Mouse (Mus musculus): ENCODE measurements around the gene Sergef. TPM values are rescaled to one million over a fixed set of nuclear protein-coding genes. Genes with fewer than 3 reads are reported as not detected.
A peak's percentile ranks its signal among the peaks of the same experiment; 100 is the strongest.

Sergef gene
- total and polyA plus RNA-seq, 2 experiments from 2014 or later = 41.8 to 48.0 TPM

DNA sequence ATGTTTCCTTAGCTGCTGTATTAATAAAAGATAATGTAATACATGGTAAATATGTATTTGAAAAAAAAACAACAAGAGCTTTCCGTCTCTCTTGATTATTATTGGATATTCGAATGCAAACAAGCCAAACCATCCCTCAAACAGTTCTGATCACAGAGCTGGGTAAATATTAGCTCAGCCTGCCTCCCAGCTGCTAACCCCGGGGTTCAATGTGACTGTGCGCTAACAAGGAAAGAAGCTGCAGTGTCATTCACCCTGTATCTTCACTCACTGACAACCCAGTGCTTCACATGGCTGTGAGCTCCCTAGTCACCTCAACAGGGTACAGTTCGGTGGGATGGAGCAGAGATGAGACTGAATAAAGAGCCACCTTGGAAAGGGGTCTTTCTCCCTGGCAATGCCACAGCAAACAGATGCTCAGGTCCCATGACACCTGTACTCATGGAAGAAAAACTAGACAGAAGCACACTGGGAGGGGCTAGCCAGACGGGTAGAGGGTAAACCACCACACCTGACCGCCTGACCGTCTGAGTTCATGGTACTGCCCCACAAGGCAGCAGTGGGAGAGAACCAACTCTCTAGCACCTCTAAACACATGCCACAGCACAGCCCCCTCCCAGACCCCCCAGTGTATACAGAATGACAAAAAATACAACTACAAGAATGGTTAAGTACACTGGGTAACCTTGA is 73.1 kb downstream of the Sergef start:
- H3K9ac ChIP-seq (replicated peaks; ENCODE audit: low read length) = no peak overlapping the region
- 92% methylated on average over 8 of the region's 8 CpGs for WGBS

DNA sequence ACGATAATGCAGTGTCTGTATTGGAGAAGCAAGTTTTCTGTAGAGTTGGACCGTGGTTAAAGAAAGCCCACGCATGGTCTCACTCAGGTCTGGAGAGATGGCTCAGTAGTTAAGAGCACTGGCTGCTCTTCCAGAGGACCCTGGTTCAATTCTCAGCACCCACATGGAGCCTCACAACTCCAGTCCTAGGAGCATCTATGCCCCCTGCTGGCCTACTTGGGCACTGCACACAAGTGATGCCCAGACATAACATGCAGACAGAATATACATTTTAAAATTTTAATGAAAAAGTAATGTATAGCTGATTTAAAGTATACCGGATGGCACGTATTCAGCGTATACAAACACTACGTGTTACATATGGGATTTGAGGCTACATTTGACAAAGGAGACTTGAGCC is 74.2 kb downstream of the Sergef start:
- 96% methylated on average over 7 of the region's 7 CpGs for WGBS
- peaks cover 12% of the 10 kb centered on the region for H3K36me3 ChIP-seq (ENCODE audit: insufficient read depth, low read length)
- H3K4me1 ChIP-seq (ENCODE audit: insufficient read depth, low read length) = no peaks in the 10 kb centered on the region
- no peak overlapping the region for H3K4me3 ChIP-seq (ENCODE audit: low read length)
- no peak for ATAC-seq
- peak; percentile 38 for TF ChIP-seq CTCF (IDR thresholded peaks at IDR 0.05; ENCODE audit: low read depth)
- H3K27ac ChIP-seq = no peak overlapping the region
- H3K9me3 ChIP-seq (ENCODE audit: low read length) = no peaks in the 10 kb centered on the region; the same call in 1 of the 2 replicates
- no peak overlapping the region for H3K9ac ChIP-seq (replicated peaks; ENCODE audit: low read length)
- H3K4me2 ChIP-seq (ENCODE audit: low read depth, low read length) = no peak overlapping the region
- H3K27me3 ChIP-seq (ENCODE audit: insufficient read depth, low read length) = no peaks in the 10 kb centered on the region
- DNase-seq (ENCODE audit: low spot score) = no peak

More for the DNA sequence above, 73.1 kb downstream of the Sergef start:
- Histone ChIP-seq H3K27me3 (ENCODE audit: insufficient read depth, low read length) (no peaks in the 10 kb centered on the region), H3K27ac (no peak overlapping the region), H3K9me3 (ENCODE audit: low read length) (no peaks in the 10 kb centered on the region; the same call in 1 of the 2 replicates), H3K4me1 (ENCODE audit: insufficient read depth, low read length) (no peaks in the 10 kb centered on the region), H3K36me3 (ENCODE audit: insufficient read depth, low read length) (peaks cover 12% of the 10 kb centered on the region), H3K4me2 (ENCODE audit: low read depth, low read length) (no peak overlapping the region), H3K4me3 (ENCODE audit: low read length) (no peak overlapping the region)
- no peak for DNase-seq (ENCODE audit: low spot score)
- TF ChIP-seq CTCF (IDR thresholded peaks at IDR 0.05; ENCODE audit: low read depth) = no peak
- ATAC-seq = no peak

DNA sequence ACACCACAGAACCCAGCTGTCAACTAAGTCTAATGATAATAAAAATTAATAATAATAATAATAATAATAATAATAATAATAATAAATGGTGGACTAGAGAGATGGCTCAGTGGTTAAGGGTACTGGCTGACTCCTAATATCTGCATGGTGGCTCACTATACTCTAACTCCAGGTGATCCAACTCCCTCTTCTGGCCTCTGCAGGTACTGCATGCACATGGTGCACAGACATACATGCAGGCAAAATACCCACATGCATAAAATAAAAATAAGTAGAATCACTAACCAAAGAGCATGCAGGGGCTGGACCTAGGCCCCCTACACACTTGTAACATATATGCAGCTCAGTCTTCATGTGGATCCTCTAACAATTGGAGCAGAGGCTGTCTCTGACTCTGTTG is 75.8 kb downstream of the Sergef start:
- H3K4me1 ChIP-seq (ENCODE audit: insufficient read depth, low read length) = 0 out of 2 replicates have a peak, but pooled peaks cover 5% of the 10 kb centered on the region
- DNase-seq (ENCODE audit: low spot score) (peak; percentile 58), ATAC-seq (peak; percentile 58; the same call in 1 of the 2 replicates)
- no peak overlapping the region for H3K27ac ChIP-seq
- H3K9me3 ChIP-seq (ENCODE audit: low read length) = no peaks in the 10 kb centered on the region; the same call in 1 of the 2 replicates
- no peak overlapping the region for H3K4me3 ChIP-seq (ENCODE audit: low read length)
- peak; percentile 68 for TF ChIP-seq CTCF (IDR thresholded peaks at IDR 0.05; ENCODE audit: low read depth)
- H3K27me3 ChIP-seq (ENCODE audit: insufficient read depth, low read length) = no peaks in the 10 kb centered on the region
- H3K4me2 ChIP-seq (ENCODE audit: low read depth, low read length) = no peak overlapping the region
- H3K9ac ChIP-seq (replicated peaks; ENCODE audit: low read length) = no peak overlapping the region
- H3K36me3 ChIP-seq (ENCODE audit: insufficient read depth, low read length) = peaks cover 12% of the 10 kb centered on the region

DNA sequence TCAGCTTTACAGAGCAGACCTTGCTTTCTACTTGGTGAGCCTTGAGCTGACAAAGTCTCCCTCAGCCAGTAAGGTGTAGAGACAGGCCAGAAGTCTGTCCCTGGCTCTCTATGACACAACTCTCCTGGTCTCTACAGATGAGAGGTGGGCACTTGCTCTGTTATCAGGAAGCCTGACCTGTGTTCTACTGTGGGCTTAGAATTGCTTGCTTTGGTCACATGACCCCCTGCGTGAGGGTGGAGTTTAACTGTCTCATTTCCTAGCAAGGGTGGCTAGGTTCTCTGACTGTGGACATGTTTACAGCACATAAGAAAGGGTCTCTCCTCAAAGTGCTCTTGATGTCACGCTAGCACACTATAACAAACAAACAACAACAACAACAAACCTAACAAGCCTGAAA is 79.5 kb downstream of the Sergef start:
- H3K27ac ChIP-seq = no peak overlapping the region
- WGBS = 83% methylated on average over 2 of the region's 2 CpGs
- no peak overlapping the region for H3K4me3 ChIP-seq (ENCODE audit: low read length)
- H3K36me3 ChIP-seq (ENCODE audit: insufficient read depth, low read length) = no peaks in the 10 kb centered on the region
- ATAC-seq (no peak), DNase-seq (ENCODE audit: low spot score) (no peak)
- H3K27me3 ChIP-seq (ENCODE audit: insufficient read depth, low read length) = no peaks in the 10 kb centered on the region
- peaks cover 13% of the 10 kb centered on the region; the same call in 1 of the 2 replicates for H3K4me1 ChIP-seq (ENCODE audit: insufficient read depth, low read length)
- no peak for TF ChIP-seq CTCF (IDR thresholded peaks at IDR 0.05; ENCODE audit: low read depth)
- no peaks in the 10 kb centered on the region for H3K9me3 ChIP-seq (ENCODE audit: low read length)
- H3K9ac ChIP-seq (replicated peaks; ENCODE audit: low read length) = no peak overlapping the region
- H3K4me2 ChIP-seq (ENCODE audit: low read depth, low read length) = no peak overlapping the region

DNA sequence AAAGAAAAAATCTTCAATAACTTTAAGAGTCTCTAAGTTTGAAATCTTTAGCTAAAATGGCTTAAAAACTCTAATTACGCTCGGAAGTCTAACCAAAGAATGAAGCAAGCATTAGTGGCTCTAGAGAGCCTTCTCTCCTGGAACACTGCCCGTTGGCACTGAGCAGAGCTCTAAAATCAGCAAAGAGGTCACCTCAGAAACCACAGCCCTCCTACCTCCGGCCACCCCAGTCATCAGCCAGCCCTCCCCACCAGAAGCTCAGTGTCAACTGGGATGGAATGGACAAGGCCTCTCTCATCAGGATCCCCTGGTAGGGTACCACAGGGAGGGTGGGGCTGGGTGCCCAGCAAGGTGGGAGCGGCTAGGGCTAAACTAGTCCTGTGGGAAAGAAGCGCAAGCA is 80.0 kb downstream of the Sergef start:
- TF ChIP-seq CTCF (IDR thresholded peaks at IDR 0.05; ENCODE audit: low read depth) = no peak
- Histone ChIP-seq H3K36me3 (ENCODE audit: insufficient read depth, low read length) (no peaks in the 10 kb centered on the region), H3K4me3 (ENCODE audit: low read length) (no peak overlapping the region), H3K27me3 (ENCODE audit: insufficient read depth, low read length) (no peaks in the 10 kb centered on the region), H3K9ac (replicated peaks; ENCODE audit: low read length) (no peak overlapping the region), H3K9me3 (ENCODE audit: low read length) (no peaks in the 10 kb centered on the region), H3K4me1 (ENCODE audit: insufficient read depth, low read length) (peaks cover 13% of the 10 kb centered on the region; the same call in 1 of the 2 replicates), H3K4me2 (ENCODE audit: low read depth, low read length) (no peak overlapping the region), H3K27ac (no peak overlapping the region)
- DNase-seq (ENCODE audit: low spot score) = no peak
- 68% methylated on average over 6 of the region's 6 CpGs for WGBS
- ATAC-seq = no peak

DNA sequence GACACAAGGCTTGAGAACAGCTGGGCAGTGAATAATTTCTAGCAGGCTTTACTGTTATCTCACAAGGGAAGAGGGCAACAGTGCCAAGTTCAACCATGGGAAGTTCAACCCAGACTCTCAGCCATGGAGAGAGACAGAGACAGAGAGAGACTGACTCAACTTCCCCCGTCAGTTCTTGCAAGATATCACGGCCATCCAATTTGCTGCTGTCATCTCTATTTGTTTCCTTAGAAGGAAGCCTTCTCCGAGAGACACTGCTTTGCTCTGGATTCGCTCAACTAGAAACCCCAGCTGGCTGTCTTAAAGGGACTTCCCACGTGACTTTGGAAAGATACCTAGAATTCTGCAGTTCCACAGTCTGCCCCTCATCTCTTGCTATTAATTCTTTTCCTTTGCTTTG is 80.6 kb downstream of the Sergef start:
- Histone ChIP-seq H3K4me3 (ENCODE audit: low read length) (no peak overlapping the region), H3K9ac (replicated peaks; ENCODE audit: low read length) (no peak overlapping the region), H3K27ac (no peak overlapping the region), H3K36me3 (ENCODE audit: insufficient read depth, low read length) (no peaks in the 10 kb centered on the region), H3K27me3 (ENCODE audit: insufficient read depth, low read length) (no peaks in the 10 kb centered on the region), H3K4me2 (ENCODE audit: low read depth, low read length) (no peak overlapping the region), H3K4me1 (ENCODE audit: insufficient read depth, low read length) (peaks cover 16% of the 10 kb centered on the region), H3K9me3 (ENCODE audit: low read length) (no peaks in the 10 kb centered on the region)
- whole genome bisulfite sequencing = 57% methylated on average over 5 of the region's 5 CpGs
- ATAC-seq = no peak
- no peak for DNase-seq (ENCODE audit: low spot score)
- TF ChIP-seq CTCF (IDR thresholded peaks at IDR 0.05; ENCODE audit: low read depth) = no peak

DNA sequence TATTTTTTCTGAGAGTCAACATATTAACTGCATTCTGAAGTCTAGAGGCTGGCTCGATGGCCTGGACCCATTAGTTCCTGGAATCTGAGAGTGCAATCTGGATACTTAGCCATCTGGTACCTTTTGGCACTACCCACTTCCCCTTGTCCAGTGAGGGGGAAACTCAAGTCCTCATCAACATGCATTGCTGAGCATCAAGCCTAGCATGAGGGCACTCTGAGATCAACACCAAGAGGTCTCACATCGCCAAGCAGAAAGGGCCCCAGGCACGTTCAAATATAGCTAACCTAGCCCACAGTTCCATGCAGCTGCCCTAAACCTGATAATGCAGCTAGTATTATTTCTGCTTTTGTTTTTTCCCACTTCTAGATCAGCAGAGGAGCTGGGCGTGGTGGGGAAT is 81.6 kb downstream of the Sergef start:
- DNase-seq (ENCODE audit: low spot score) (peak; percentile 74), ATAC-seq (peak; percentile 41; the same call in 1 of the 2 replicates)
- Histone ChIP-seq H3K4me3 (ENCODE audit: low read length) (no peak overlapping the region), H3K4me1 (ENCODE audit: insufficient read depth, low read length) (peaks cover 20% of the 10 kb centered on the region), H3K27ac (no peak overlapping the region; the same call in 1 of the 2 replicates), H3K36me3 (ENCODE audit: insufficient read depth, low read length) (no peaks in the 10 kb centered on the region), H3K9ac (replicated peaks; ENCODE audit: low read length) (no peak overlapping the region), H3K27me3 (ENCODE audit: insufficient read depth, low read length) (no peaks in the 10 kb centered on the region), H3K4me2 (ENCODE audit: low read depth, low read length) (no peak overlapping the region), H3K9me3 (ENCODE audit: low read length) (no peaks in the 10 kb centered on the region)
- 70% methylated on average over 4 of the region's 4 CpGs for WGBS
- TF ChIP-seq CTCF (IDR thresholded peaks at IDR 0.05; ENCODE audit: low read depth) = no peak
